Mouse (Mus musculus) adrenal gland, postnatal 25 days (tissue): ENCODE measurements around the gene Cyp4f39. TPM values are rescaled to one million over a fixed set of nuclear protein-coding genes. Genes with fewer than 3 reads are reported as not detected.
"Not testable (repeated sequence)": the region's sequence is repeated elsewhere in the genome, so short reads cannot be mapped to it uniquely, and the experiment has no call there.

Experiments used
- DNase-seq: peaks from one replicate; pipeline ENCODE4 v3.0.0; 2021; ENCODE audit warnings: mixed read lengths
- total RNA-seq: library from RNA; stranded (reverse); gene quantifications from 2 replicates; pipeline ENCODE4 v1.2.3, GENCODE M21; 2021

Cyp4f39 gene
- total RNA-seq, 1 experiment from 2014 or later = not detected

DNA sequence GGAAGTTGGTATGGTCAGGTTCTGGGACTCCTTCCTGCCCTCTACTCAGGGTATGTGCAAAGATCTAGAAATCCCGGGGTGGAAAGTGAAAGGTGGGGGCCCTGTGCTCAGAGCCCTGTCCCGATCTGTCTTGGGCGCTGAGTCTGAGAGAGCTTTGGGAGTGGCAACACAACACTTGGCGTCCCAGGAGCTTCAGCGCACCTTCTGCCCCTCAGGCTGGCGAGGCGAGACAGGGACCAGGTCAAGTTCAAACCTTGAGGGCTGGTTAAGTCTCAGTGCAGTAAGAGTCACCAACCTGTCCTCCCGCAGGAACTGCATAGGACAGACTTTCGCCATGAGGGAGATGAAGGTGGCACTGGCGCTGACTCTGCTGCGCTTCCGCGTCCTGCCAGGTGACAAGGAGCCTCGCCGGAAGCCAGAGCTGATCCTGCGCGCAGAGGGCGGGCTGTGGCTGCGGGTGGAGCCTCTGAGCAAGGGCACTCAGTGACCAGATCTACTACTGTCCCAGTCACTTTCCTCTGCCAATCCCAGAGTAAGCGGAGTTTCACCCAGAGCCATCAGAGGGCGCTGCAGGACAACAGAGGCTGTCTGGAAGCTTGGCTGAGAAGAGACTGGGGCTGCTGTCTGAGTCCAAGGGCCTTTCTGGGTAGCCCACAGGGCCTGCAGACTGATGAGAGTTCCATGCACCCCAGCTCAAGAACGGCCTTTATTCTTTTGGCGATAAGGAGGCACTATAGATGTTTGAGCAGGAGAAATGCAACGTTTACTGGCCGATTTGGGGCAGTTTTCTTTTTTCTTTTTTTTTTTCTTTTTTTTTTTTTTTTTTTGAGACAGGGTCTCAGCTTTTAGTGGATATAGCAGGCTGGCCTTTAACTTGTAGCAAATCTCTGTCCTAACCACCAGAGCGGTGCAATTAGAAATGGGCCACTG lies 76.2 kb downstream of the Cyp4f39 start:
- DNase-seq = peak; percentile 89

DNA sequence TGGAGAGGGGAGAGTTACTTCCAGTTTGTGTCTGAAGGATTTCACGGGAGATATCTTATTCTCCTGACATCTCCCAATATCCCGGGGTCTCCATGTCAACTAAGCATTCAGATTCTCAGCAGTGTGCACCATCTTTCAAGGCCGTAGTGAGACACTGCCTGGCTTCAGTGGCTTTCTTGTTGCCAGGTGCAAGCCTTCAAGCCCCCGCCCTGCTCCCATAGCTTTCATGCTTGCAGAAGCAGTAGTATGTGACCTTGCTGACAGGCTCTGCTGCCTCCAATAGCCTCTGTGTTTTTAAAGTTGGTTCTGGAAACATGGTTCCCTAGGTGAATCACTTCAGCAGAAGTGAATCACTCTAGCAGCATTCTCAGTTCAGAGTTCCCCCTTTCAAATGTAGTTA lies 79.8 kb downstream of the Cyp4f39 start:
- DNase-seq = not testable (repeated sequence)

DNA sequence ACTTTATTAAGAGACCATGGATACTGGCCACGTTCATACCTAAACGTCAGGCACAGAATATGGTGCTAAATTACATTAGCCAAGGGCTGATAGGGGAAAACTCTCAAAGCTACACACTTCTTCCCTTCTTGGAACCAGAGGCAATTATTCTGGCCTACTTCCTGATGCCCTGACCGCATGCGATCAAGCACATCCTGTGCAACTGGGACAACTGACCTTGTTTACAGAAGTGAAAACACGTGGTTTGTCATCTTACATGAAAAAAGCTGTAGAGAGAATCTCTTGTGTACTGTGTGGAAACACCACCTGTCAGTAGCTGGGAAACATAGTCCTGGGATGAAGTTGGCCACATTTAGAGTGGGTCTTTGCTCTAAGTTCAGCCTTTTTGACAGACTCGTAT lies 81.5 kb downstream of the Cyp4f39 start:
- DNase-seq = no peak

DNA sequence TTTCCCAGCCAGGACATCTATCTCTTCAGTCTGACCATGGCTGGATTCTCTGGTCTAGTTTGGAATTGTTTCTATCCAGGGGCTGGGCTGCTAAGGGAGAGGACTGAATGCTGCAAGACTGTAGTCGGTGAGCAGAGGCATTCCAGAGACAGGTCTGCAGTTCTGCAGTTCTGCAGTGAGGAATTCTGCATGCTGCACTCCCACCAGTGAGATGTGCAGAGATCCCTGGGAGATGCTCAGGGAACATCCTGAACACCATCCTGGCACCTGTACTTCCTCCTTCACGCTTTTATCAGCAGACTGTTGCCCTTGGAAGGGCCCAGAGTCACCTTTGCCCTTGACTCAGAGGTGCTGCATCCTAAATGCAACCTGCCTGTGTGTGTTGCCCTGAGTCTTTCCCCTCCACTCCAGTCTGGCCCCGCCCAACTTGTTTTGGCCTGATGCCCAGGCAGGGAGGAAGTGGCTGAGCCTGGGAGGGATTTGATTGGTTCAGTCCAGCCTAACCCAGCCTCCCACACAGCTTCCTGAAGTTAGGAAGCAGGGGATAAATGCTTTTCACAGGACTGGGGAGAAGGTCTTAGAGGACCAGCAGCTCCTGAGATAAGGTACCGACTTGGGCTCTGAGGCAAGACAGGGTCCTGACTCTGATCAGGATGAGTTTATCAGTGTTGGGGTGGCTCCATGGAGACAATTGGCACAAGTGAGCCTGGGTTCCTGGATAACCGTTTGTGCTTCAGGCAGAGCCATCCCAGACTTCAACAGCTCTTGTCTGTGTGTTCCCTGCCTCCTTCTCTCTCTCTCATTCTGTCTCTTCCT lies 83.7 kb downstream of the Cyp4f39 start, which contains the start of gene Cyp4f16:
TSS of gene Cyp4f16 (plus strand) at position 508 of the 816 bp plus-strand sequence.
- peak; percentile 89 for DNase-seq

- DNase-seq = peak; percentile 47
Observed at GRCm38 (mm10) chr17:32536867-32537250, 84.3 kb downstream of the Cyp4f39 start.

Other genes with a start within 250 kb of the Cyp4f39 start
- 122 and 143 TPM in 2 replicates for gene Brd4, start 168.0 kb upstream of the Cyp4f39 start, total RNA-seq
- 85.2 and 89.0 TPM in 2 replicates for gene Akap8, start 131.5 kb upstream of the Cyp4f39 start, total RNA-seq
- 163 and 192 TPM in 2 replicates for gene Akap8l, start 102.1 kb upstream of the Cyp4f39 start, total RNA-seq
- 55.4 and 58.3 TPM in 2 replicates for gene Wiz, start 63.3 kb upstream of the Cyp4f39 start, total RNA-seq
- 0.57 and 1.2 TPM in 2 replicates for gene Rasal3, start 49.1 kb upstream of the Cyp4f39 start, total RNA-seq
- gene Pglyrp2, start 28.6 kb upstream of the Cyp4f39 start, total RNA-seq = 0.12 and 0.57 TPM in 2 replicates
- gene Cyp4f17, start 53.3 kb downstream of the Cyp4f39 start, total RNA-seq = 8.3 and 9.4 TPM in 2 replicates
- 10.0 and 16.1 TPM in 2 replicates for gene Cyp4f16, start 83.8 kb downstream of the Cyp4f39 start, total RNA-seq
- not detected in 2 replicates for gene Cyp4f37, start 168.6 kb downstream of the Cyp4f39 start, total RNA-seq
- gene Cyp4f40, start 206.2 kb downstream of the Cyp4f39 start, total RNA-seq = not detected in 2 replicates
- gene Cyp4f15, start 232.9 kb downstream of the Cyp4f39 start, total RNA-seq = 1.9 and 2.0 TPM in 2 replicates